Mouse (Mus musculus) hindbrain, embryonic 16.5 days (tissue): ENCODE measurements at regions not wholly inside any gene's neighbourhood (a gene's known extent, or its start where the extent isn't known, plus 50 kb on each side); places are given as distances from the start of the nearest gene placed in this dataset.

Source experiments
- ATAC-seq: fragments of 200-750 bp; cut with Nextera tagmentation; 2 replicates; pipeline ENCODE4 v1.8.0; 2017; ENCODE audit warnings: moderate TSS enrichment, moderate library complexity
- H3K27ac ChIP-seq: fragments of 300-500 bp; sonication (generic); 2 replicates; pipeline ENCODE4 v1.5.1; 2014; ENCODE audit warnings: low read depth, mild to moderate bottlenecking, control low read depth, low read length, moderate library complexity
- H3K27me3 ChIP-seq: fragments of 300-500 bp; sonication (generic); replicated peaks from 2 replicates; pipeline ENCODE4 v1.6.1; 2014; ENCODE audit warnings: low read length; ENCODE audit not compliant: control insufficient read depth, insufficient read depth
- H3K36me3 ChIP-seq: fragments of 300-500 bp; sonication (generic); 2 replicates; pipeline ENCODE4 v1.6.1; 2014; ENCODE audit warnings: mild to moderate bottlenecking, low read length, moderate library complexity, mixed read lengths; ENCODE audit not compliant: control insufficient read depth, insufficient read depth
- H3K4me1 ChIP-seq: fragments of 300-500 bp; sonication (generic); 2 replicates; pipeline ENCODE4 v1.6.1; 2014; ENCODE audit warnings: low read depth, low read length; ENCODE audit not compliant: control insufficient read depth, insufficient read depth
- H3K4me2 ChIP-seq: fragments of 300-500 bp; sonication (generic); 2 replicates; pipeline ENCODE4 v1.6.1; 2014; ENCODE audit warnings: mild to moderate bottlenecking, low read length, control low read depth, moderate library complexity
- H3K4me3 ChIP-seq: fragments of 300-500 bp; sonication (generic); 2 replicates; pipeline ENCODE4 v1.5.1; 2014; ENCODE audit warnings: mild to moderate bottlenecking, low read length, control low read depth, moderate library complexity
- H3K9ac ChIP-seq: fragments of 300-500 bp; sonication (generic); 2 replicates; pipeline ENCODE4 v1.6.1; 2014; ENCODE audit warnings: low read depth, mild to moderate bottlenecking, control low read depth, low read length, moderate library complexity
- H3K9me3 ChIP-seq: fragments of 300-500 bp; sonication (generic); 2 replicates; pipeline ENCODE4 v1.6.1; 2014; ENCODE audit warnings: mild to moderate bottlenecking, low read length, moderate library complexity; ENCODE audit not compliant: control insufficient read depth
- WGBS: fragments of 180-500 bp; shearing (Covaris S2); extraction: QIAGEN DNeasy Blood & Tissue Kit; methylation state at CpG from one replicate; pipeline ENCODE4 v1.1.7; 2014; 5-methylcytosine and 5-hydroxymethylcytosine counted together

DNA sequence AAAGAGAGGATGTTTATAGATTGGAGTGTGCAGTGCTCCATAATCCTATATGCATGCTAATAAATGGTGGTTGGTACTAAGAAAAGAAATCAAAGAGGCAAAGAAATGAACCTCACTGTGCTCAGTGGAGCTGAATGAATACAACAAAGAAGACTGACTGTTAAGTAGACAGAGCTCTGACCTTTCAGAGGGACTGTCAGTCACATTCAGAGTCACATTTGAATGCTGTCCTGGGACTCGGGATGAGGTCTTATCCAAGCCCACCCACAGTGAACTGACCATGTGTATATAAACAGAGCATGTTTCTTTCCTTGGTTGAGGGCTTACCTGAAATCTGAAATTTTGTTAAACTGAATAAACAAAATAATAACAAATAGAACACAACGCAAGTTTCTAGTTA lies 1473.3 kb downstream of the Cdh8 start:
- Histone ChIP-seq H3K36me3 (no peaks in the 10 kb centered on the region), H3K4me2 (no peak overlapping the region), H3K4me3 (no peak overlapping the region), H3K9ac (no peak overlapping the region), H3K27me3 (no peaks in the 10 kb centered on the region), H3K9me3 (no peaks in the 10 kb centered on the region), H3K27ac (no peak overlapping the region), H3K4me1 (no peaks in the 10 kb centered on the region)
- ATAC-seq = peak; percentile 75
- 31% methylated on average over 2 of the region's 2 CpGs for WGBS

DNA sequence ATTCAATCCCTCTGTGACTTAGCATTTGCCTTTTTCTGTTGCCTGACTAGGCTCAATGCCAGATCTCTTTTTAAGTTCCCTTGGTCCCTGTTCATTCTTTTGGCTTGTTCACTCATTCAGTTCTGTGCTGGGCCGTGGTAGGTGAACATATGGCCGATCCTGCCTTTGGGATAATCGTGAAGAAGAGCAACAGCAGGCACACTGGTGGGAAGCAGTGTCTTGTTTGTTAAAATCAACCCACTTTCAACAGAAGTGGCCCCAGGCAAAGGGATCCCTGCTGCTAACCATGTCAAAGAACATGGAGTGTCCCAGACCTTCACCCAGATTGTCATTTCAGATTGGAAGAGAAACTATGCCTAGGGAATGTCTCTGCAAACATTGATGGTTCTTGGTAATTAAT lies 1479.4 kb downstream of the Cdh8 start:
- ATAC-seq = peak; percentile 86
- Histone ChIP-seq H3K4me3 (no peak overlapping the region), H3K4me2 (no peak overlapping the region), H3K27me3 (no peaks in the 10 kb centered on the region), H3K4me1 (no peaks in the 10 kb centered on the region), H3K9ac (no peak overlapping the region), H3K9me3 (no peaks in the 10 kb centered on the region), H3K27ac (no peak overlapping the region), H3K36me3 (no peaks in the 10 kb centered on the region)
- 52% methylated on average over 3 of the region's 3 CpGs for WGBS
